Mouse (Mus musculus) layer of hippocampus, adult 9-10 months (tissue): ENCODE results near the gene Lpp.

ENCODE experiments used
- DNase-seq: peaks from one replicate; pipeline ENCODE4 v3.0.0; 2022; ENCODE audit warnings: low spot score

Gene Lpp

DNA sequence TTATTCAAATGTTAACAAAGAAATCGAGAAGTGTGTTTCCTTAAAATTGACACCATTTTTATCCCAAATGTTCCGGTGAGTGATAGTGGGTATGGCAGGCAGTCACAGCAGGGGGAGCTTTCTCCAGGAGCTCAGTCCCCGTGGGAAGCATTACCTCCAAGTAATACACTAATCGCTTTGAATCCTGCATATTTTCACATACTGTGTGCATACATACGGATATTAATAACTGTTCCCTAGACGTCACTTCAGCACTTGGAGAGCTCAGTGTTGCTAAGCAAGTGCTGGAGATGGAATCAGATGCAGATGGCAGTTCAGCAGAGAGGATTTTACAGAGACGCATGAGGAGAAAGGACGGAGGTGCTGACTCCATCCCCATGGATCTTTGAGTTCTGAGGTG lies 487.4 kb downstream of the Lpp start:
- DNase-seq: peak; percentile 17

DNA sequence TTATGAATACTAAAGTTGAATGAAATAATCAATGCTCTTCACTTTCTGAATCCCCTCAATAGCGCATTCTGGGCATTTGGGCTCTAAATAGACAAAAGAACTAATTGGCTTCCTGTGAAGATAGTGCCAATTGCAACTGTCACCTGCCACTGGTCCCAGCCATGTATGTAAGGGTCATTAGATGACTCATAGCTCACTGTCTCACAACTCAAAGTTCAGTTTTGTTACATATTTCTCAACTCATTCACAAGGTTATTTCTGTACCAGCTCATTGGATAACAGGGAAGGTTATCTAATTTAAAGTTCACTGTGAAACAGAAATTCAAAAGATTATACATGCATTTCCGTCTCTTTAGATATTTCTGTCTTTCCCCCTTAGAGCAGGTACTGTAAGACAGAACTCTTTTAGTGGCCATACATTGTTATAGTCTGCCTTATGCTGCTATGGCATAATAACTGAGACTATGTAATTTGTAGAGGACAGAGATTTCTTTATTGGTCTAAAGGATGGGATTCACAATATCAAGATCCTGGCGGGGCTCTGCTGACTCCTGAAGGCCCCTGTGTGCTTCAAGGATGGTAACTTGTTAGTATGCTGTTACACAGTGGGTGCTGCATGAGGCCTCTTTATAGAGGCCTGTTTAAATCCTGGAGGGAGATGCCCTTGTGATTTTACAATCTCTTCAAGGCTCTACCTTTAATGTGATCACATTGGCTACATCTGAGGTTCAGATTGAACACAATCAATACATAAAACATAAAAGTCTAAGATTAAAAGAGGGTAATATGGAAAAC lies 488.9 kb downstream of the Lpp start:
- no peak for DNase-seq

DNA sequence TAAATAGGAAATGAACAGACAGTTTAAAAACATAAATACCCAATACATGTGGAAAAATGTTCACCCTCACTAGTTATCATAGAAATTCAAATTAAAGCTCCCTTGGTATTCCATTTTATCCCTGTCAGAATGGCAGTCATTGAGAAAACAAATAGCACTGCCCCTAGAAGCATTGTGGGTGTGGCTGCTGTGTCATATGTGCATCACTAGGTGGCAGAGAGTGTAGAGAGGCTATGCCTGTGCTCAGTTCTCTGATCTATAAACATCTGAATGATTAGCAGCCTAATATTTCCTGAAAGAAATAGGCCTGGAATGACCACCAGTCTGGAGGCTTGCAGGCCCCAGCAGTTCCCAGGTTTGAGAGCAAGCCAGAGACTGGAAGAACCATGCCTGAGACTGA lies 490.7 kb downstream of the Lpp start:
- no peak for DNase-seq

DNA sequence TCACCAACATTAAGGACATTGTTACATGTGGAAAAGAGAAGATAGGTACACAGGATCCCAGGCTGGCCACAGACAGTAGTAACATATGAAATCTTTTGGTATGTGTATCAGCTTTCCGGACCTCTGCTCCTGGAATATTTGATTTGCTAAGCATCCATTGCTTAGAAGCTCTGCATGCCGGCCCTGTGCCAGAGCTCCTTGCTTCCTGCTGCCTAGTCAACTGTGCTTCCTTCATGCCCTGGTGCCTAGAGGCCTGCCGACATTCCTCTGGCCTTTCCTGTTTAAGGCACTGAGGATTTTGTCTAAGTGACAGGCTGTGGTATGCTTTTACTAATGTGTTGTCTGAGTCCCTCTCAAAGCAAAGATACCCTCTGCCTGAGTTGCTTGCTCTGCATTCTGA lies 493.0 kb downstream of the Lpp start:
- no peak for DNase-seq

DNA sequence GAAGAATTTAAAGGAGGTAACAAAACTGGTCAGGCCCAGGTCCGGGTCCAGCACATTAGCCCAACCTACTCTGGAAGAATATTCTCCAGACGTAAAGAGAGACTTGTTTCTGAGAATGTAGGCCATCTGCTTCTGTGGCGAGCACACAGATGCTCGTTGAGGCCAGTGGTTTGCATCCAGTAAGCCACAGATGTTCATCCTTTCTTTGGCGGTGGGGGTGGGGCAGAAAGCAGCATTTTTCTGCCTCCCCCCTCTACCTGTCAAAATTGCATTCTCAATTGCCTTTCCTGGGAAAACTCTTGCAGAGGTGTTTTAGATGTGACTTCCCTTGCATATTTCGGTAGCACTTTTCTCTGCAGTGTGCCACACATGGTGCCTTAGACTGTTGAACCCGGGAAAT lies 493.6 kb downstream of the Lpp start:
- DNase-seq: no peak

DNA sequence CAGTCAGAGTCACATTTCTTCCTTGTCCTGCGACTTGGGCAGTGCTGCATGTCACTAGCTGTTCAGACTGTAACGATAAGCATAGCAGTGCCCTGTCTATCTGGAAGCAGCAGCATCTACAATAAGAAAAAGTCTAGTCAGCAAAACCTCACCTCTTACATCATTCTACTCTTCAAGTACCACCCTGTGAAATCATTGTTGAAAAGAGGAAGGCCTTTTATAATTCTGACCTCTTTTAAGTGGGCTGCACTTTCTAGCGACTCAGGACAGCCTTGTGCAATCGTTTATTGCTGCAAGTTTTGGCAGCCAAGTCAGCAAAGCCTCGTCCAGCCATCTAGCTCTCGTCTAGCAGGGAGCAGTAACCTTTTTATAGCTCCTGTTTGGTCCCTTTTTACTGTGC lies 498.1 kb downstream of the Lpp start:
- DNase-seq: no peak

DNA sequence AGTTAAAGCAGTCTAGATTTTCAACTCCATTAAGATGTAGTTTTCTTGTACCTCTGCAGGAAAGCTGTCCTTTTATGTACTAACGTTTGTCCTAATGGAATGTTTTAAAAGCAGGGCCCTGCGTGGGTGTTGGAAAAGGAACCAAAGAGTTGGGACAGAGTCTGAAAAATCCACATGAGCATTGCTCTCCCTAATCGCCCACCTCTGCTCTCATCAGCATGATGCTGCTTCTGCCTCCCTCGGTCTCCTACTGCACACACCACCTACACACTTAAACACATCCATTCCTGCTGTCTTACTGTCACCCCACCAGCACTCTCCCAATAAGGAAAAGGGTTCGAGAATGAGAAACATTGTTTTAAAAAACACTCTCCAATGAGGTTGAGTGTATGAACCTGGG lies 501.9 kb downstream of the Lpp start:
- DNase-seq: no peak

DNA sequence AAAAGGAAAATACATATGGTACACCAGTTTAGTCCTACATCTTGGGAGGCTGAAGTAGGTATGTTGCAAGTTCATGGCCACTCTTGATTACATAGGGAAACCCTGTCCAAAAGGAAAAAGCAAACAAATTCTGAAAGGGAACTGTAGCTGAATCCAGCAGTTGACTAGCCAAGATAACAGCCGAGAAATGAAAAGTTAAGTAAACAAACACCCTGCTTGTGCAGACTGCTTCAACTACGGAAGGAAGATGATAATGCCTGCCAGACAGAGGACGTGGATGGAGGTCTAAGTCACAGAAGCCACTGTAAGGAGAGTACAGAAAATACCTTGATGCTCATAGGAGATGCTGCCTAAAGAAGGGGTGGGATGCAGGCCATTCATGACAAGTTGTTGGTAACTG lies 504.3 kb downstream of the Lpp start:
- no peak for DNase-seq

DNA sequence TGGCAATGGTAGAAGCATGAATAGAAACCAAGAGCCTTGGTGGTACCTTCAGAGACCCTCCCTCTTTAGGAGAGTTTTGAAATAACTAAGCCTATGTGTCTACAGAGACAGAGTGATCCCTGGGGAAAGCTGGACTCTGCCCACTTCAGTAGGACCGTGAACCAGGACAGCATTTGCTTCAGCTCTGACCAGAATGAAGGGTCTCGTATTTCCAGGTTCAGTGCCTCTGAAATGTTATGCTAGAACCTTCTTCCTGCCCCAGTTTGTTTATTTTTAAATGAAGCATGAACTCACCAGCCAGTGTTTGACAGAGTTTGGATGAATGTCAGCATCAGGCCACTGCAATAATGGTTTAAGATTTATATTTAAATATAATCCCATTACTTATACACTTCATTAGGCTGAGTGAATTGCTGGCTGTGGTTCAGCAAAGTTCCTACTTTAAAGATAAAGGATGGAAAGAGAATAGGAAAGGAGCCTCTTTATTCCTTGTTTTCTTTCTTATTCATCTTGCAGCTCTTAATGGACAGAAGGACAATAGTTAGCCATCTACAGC lies 507.0 kb downstream of the Lpp start:
- no peak for DNase-seq

DNA sequence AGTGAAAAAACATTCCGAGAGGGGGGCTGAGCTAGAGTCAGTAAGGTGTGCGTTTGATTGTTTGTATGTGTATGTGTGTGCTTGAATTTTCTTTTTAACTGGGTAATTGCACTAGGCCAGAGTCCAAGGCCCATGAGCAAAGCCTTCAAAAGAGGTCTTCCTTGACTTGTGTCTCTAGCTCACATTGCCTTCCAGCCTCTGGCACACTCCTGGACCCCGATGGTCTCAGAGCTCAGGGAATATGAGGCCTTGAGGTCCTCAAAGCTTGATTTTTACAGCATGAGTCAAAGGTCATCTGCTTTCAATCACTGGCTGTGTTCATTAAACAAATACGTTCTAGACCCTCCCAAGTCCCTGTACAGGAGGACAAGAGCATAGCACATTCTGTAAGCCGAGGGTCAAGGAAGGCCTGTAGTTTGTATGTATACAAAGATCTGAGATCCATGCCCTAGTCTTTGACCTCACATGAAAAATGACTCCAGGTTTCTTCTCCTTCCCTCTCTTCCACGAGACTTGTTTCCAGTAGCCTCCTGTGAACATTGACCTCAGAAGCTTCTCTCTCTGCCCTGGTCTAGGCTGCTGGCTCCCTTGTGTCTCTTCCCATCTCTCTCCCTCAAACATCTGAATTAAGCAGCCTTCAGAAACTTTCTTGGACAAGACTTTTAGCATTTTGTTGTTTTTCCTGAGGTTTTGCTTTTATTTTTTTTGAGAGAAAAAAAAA lies 508.0 kb downstream of the Lpp start:
- no peak for DNase-seq

DNA sequence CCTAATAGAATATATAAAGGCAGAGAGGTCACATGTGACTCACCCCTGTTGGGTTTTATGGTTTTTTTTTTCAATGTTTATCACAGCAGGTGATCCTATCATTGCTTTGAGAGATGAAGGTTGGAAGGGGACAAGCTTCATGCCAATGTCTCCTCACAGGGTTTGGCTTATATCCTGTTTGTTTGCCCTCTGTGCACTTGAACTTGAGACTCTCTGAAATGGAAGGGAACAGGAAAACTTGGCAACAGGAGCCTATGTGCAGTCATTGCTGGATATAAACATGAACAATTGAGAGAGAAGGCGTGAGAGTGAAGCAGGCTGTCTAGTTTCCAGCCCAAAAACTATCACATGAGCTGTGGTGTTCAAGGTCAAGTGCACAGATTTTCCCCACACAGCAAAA lies 508.8 kb downstream of the Lpp start:
- DNase-seq: no peak

DNA sequence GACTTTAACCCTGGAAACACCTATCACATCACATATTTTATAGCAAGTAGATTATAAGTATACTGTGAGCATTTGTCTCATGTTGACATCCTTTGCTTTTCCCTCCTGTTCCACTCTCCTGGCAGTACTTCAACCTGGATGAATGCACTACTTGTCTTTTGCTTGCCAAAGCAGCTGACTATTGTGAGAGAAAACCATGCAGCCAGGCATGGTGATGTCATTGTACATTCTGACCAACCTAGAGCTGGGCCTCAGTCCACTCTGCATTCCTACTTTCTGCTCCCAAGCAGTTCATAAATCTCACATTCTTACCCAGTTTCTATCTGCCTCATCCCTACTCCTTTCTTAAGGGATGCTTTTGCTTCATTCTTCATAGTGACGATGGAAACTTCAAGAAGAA lies 515.6 kb downstream of the Lpp start:
- DNase-seq: no peak

DNA sequence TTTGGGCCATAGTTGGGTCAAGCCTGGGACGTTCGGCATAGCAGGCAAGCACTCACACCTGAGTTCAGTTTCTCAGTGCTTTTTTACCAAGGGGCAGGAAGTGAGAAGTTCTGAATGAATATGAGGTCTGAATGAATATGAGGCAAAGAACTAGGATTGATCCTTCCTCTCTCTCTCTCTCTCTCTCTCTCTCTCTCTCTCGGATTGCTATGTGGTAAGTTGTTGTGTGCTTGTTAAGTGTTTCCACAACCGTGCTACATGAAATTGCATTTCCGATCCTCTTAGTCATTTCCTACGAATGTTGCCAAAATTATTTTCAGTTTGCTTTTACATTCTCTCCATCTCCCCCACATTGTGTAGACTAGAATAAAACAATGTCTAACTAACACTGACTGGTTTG lies 517.0 kb downstream of the Lpp start:
- no peak for DNase-seq

DNA sequence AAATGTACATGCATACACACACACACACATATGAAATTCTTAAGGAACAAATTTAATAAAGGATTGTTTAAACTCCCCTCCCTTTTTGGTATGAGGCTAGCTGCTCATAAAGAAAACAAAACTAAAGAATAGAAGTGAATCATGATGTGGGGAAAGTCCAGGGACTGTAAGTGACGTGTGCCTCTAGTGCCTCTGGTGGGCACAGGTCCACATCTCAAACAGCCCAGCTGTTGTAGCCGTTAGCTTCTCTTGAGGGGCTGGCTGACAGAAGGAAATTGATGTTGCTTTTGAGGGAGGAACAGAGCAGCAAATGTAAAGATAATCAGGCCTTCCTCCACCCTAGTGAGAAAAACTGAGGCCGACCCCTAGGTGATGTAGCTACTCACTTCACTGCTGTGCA lies 517.5 kb downstream of the Lpp start:
- DNase-seq: no peak

DNA sequence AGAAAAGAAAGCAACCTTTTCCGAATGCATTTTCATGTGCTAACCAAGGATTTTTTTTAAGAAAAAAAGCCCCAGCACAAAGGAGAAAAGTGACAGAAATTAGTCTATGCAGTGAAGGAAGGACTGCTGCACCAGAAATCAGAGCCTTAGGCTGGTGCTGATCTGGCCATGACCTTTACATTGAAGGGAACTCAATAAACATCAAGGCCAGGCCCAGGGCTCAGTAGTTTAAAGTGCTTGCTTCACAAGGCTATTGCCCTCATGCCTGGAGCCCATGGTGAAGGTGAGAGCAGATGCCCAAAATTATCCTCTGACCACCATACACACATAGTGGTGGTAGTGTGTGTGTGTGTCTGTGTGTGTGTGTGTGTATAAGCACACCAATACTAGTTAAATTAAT lies 519.1 kb downstream of the Lpp start:
- DNase-seq: no peak

DNA sequence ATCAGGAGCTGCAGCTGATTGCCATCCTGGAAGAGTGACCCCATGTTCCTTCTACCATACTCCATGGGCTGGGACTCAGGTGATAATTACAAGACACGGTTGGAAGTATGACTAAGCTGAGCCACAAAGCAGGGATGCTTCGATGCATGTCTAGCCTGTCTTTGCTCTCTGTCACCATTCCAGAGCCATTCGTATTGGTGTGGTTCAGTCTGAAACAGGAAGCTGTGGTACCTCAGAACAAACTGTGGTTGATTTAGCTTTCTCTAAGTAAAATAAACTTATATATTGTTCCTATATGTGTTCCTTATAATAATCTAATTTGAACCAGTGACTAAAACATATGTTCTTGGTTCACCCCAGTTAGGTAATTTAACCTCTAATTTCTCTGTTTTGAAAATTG lies 519.7 kb downstream of the Lpp start:
- no peak for DNase-seq

DNA sequence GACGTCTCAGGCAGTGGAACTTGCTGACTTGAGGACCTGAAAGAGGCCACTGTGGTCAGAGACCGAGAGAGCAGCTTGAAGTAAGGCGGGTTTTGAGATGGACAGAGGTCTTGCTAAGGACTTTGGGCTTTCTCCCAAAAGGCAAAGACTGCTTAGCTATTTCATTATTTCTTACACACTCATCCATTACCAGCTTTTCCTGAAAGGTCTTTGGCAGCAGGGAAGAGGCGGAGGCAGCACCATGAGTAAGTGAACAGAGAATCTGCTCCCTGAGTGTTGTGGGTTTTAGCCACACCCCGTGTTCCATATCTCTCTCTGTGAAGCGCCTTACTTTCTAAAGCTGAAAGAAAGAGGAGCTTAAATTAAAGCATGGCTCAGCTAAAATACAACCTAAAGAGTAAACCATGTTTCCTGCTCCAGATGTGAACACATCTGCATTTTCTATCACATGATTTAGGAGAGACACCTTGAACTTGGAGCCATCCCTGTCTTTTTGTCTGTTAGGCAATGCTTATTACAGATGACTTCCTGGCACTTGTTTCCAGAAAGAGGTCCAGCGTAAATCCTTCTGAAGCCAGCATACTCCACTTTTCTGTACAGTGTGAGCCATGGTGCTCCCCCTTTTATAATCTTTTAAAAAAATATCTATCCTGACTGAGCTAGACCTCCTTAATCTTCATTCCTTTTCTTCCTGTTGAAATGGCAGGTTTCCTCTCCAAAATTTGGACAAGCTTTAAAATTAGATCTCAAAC lies 520.5 kb downstream of the Lpp start:
- DNase-seq: no peak

DNA sequence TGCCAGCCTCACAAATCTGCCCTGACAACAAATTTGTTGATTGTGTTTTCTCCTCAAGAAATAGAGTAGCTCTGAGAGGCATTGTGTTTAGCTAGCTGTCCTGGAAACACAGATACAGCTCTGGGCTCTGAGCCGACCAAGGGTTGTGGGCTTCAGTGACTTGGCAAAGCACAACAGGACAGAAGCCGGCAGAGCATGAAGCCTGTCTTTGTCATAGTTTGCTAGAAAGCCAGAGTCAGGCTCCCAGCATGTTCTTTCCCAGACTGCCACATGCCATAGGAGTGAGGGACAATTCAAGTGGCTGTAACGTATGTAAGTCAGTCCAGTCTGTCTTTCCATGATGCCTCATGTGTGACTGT lies 521.1 kb downstream of the Lpp start:
- no peak for DNase-seq

DNA sequence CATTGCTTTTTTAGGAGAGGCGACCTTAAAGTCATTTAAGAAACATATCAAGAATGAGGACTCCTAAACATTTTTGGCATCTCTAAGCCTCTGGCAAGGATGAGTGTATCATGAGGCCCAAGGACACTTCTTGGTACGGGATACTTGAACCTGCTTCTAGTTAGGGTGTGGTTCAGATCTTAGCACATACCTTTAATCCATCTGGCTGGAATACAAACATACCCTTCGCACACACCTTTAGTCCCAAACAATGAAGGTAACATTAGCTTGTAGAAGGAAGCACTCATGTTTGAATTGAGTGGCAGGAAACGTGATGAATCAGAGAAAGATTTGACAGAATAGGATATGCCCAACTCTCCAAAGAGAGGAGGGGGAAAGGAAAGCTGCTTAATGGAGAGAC lies 522.2 kb downstream of the Lpp start:
- no peak for DNase-seq

DNA sequence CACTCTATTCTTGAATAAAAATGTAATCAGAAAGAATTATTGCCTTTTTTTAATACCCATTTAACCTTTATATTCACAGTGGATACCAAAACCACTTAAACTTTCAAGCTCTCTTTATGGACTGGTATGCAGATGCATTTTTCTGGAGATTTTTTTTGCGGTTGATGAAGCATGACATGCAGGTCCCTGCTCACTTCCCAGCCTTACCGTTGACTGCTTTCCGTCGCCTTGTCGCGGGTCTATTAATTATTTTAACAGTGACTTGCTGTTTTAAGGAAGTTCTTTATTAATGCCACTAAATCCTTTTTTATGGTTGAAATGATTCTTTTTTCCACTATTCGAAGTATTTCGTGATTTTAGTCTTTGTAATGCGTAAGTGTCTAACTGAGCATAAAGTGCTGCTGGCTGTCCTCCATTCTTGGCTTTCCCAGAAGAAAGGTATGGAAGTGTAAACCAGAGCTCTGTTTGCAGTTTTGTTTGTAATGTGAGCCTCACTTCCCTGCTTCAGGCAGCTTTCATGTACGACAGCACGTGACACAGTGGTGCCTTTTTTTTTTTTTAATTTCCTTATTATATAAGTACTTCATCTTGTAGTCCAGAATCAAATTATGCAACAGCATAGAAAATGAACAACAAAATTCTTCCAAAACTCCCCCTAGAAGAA lies 526.2 kb downstream of the Lpp start:
- no peak for DNase-seq

DNA sequence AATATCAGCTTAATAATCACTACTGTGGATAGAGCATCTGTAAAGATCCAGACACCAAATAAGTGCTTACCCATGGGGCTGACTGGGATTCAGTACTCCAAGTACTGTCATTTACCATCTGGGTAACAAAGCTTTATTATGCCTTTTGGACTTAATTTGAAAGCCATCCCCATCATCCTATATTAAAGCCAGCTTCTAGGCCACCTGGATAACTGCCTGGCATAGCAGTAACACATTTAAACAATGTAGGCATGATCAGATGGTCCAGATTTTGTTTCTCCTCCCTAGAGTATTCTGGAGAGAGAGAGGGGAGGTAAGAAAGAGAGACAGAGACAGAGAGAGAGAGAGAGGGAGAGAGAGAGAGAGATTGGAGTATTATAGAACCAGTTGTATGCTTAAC lies 536.8 kb downstream of the Lpp start:
- DNase-seq: no peak

DNA sequence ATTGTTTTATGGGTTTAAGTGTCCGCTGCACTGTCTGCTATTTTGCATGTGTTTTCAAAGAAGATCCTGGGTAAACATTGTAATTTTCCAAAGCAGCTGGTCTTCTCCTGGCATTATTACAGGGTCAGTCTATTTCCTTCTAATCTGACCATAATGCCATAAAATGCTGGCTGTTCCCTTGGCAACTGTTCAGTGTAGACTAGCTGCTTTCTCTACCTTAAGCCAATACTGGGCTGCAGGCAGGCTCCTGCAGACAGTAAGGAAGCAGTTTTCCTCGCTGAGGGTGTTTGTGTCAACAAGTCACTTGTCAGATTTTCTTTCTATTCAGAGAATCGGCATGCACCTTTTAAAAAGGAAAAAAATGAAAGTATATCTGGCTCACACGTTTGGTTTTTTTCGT lies 537.3 kb downstream of the Lpp start:
- DNase-seq: no peak
